Mouse (Mus musculus): Measurements from ENCODE around the gene Daam1. TPM values are rescaled to one million over a fixed set of nuclear protein-coding genes. Genes with fewer than 3 reads are reported as not detected.

The Daam1 gene
- polyA plus RNA-seq, 1 experiment: 15.1 TPM

- TF ChIP-seq POLR2A (IDR thresholded peaks at IDR 0.05; ENCODE audit: borderline replicate concordance, low read depth, low read length) (no peak), CTCF (IDR thresholded peaks at IDR 0.05; ENCODE audit: low read depth, low read length) (no peak)
- Histone ChIP-seq H3K4me1 (ENCODE audit: control insufficient read depth, insufficient read depth, low read length) (no peaks in the 10 kb centered on the region; the same call in 1 of the 2 replicates), H3K27ac (ENCODE audit: insufficient read depth, low read depth, low read length) (no peak overlapping the region), H3K4me3 (ENCODE audit: insufficient read depth, low read length) (no peak overlapping the region)
Observed at GRCm38 (mm10) chr12:71987885-71988284, 157.0 kb downstream of the Daam1 start.

- Histone ChIP-seq H3K27ac (ENCODE audit: insufficient read depth, low read depth, low read length) (no peak overlapping the region), H3K4me1 (ENCODE audit: control insufficient read depth, insufficient read depth, low read length) (0 out of 2 replicates have a peak, but pooled peaks cover 2% of the 10 kb centered on the region), H3K4me3 (ENCODE audit: insufficient read depth, low read length) (no peak overlapping the region)
- TF ChIP-seq POLR2A (IDR thresholded peaks at IDR 0.05; ENCODE audit: borderline replicate concordance, low read depth, low read length): no peak
- TF ChIP-seq CTCF (IDR thresholded peaks at IDR 0.05; ENCODE audit: low read depth, low read length): no peak
Observed at GRCm38 (mm10) chr12:71989596-71989995, 158.7 kb downstream of the Daam1 start.

GRCm38 (mm10) chr12:71992599-71993210 is 161.8 kb downstream of the Daam1 start:
- H3K27ac ChIP-seq (ENCODE audit: insufficient read depth, low read depth, low read length): no peak overlapping the region
- H3K4me3 ChIP-seq (ENCODE audit: insufficient read depth, low read length): no peak overlapping the region
- peaks cover 8% of the 10 kb centered on the region for H3K4me1 ChIP-seq (ENCODE audit: control insufficient read depth, insufficient read depth, low read length)
- TF ChIP-seq POLR2A (IDR thresholded peaks at IDR 0.05; ENCODE audit: borderline replicate concordance, low read depth, low read length) (no peak), CTCF (IDR thresholded peaks at IDR 0.05; ENCODE audit: low read depth, low read length) (no peak)

GRCm38 (mm10) chr12:71995831-71996230 is 165.0 kb downstream of the Daam1 start:
- Histone ChIP-seq H3K4me3 (ENCODE audit: insufficient read depth, low read length) (no peak overlapping the region), H3K27ac (ENCODE audit: insufficient read depth, low read depth, low read length) (no peak overlapping the region), H3K4me1 (ENCODE audit: control insufficient read depth, insufficient read depth, low read length) (peaks cover 14% of the 10 kb centered on the region)
- TF ChIP-seq POLR2A (IDR thresholded peaks at IDR 0.05; ENCODE audit: borderline replicate concordance, low read depth, low read length): no peak
- no peak for TF ChIP-seq CTCF (IDR thresholded peaks at IDR 0.05; ENCODE audit: low read depth, low read length)

GRCm38 (mm10) chr12:71996920-71997319 is 166.0 kb downstream of the Daam1 start:
- no peak for TF ChIP-seq POLR2A (IDR thresholded peaks at IDR 0.05; ENCODE audit: borderline replicate concordance, low read depth, low read length)
- no peak for TF ChIP-seq CTCF (IDR thresholded peaks at IDR 0.05; ENCODE audit: low read depth, low read length)
- Histone ChIP-seq H3K27ac (ENCODE audit: insufficient read depth, low read depth, low read length) (no peak overlapping the region), H3K4me1 (ENCODE audit: control insufficient read depth, insufficient read depth, low read length) (peaks cover 15% of the 10 kb centered on the region), H3K4me3 (ENCODE audit: insufficient read depth, low read length) (no peak overlapping the region)

GRCm38 (mm10) chr12:71997364-71997763 is 166.5 kb downstream of the Daam1 start:
- TF ChIP-seq CTCF (IDR thresholded peaks at IDR 0.05; ENCODE audit: low read depth, low read length) (no peak), POLR2A (IDR thresholded peaks at IDR 0.05; ENCODE audit: borderline replicate concordance, low read depth, low read length) (no peak)
- no peak overlapping the region for H3K27ac ChIP-seq (ENCODE audit: insufficient read depth, low read depth, low read length)
- peaks cover 19% of the 10 kb centered on the region for H3K4me1 ChIP-seq (ENCODE audit: control insufficient read depth, insufficient read depth, low read length)
- H3K4me3 ChIP-seq (ENCODE audit: insufficient read depth, low read length): no peak overlapping the region

GRCm38 (mm10) chr12:71998653-71999052 is 167.8 kb downstream of the Daam1 start:
- peaks cover 19% of the 10 kb centered on the region for H3K4me1 ChIP-seq (ENCODE audit: control insufficient read depth, insufficient read depth, low read length)
- TF ChIP-seq CTCF (IDR thresholded peaks at IDR 0.05; ENCODE audit: low read depth, low read length) (no peak), POLR2A (IDR thresholded peaks at IDR 0.05; ENCODE audit: borderline replicate concordance, low read depth, low read length) (no peak)
- H3K4me3 ChIP-seq (ENCODE audit: insufficient read depth, low read length): no peak overlapping the region
- no peak overlapping the region for H3K27ac ChIP-seq (ENCODE audit: insufficient read depth, low read depth, low read length)

- Histone ChIP-seq H3K27ac (ENCODE audit: insufficient read depth, low read depth, low read length) (no peak overlapping the region), H3K4me3 (ENCODE audit: insufficient read depth, low read length) (no peak overlapping the region), H3K4me1 (ENCODE audit: control insufficient read depth, insufficient read depth, low read length) (peaks cover 16% of the 10 kb centered on the region)
- TF ChIP-seq POLR2A (IDR thresholded peaks at IDR 0.05; ENCODE audit: borderline replicate concordance, low read depth, low read length) (no peak), CTCF (IDR thresholded peaks at IDR 0.05; ENCODE audit: low read depth, low read length) (no peak)
Observed at GRCm38 (mm10) chr12:71999671-72000070, 168.8 kb downstream of the Daam1 start.

GRCm38 (mm10) chr12:72001811-72002210 is 170.9 kb downstream of the Daam1 start:
- Histone ChIP-seq H3K4me1 (ENCODE audit: control insufficient read depth, insufficient read depth, low read length) (peaks cover 16% of the 10 kb centered on the region), H3K27ac (ENCODE audit: insufficient read depth, low read depth, low read length) (no peak overlapping the region), H3K4me3 (ENCODE audit: insufficient read depth, low read length) (no peak overlapping the region)
- TF ChIP-seq CTCF (IDR thresholded peaks at IDR 0.05; ENCODE audit: low read depth, low read length) (no peak), POLR2A (IDR thresholded peaks at IDR 0.05; ENCODE audit: borderline replicate concordance, low read depth, low read length) (no peak)

GRCm38 (mm10) chr12:72005307-72005706 is 174.4 kb downstream of the Daam1 start:
- Histone ChIP-seq H3K27ac (ENCODE audit: insufficient read depth, low read depth, low read length) (no peak overlapping the region), H3K4me1 (ENCODE audit: control insufficient read depth, insufficient read depth, low read length) (peaks cover 5% of the 10 kb centered on the region), H3K4me3 (ENCODE audit: insufficient read depth, low read length) (no peak overlapping the region)
- TF ChIP-seq CTCF (IDR thresholded peaks at IDR 0.05; ENCODE audit: low read depth, low read length) (no peak), POLR2A (IDR thresholded peaks at IDR 0.05; ENCODE audit: borderline replicate concordance, low read depth, low read length) (no peak)
